Mouse (Mus musculus) CH12.LX (cell line): ENCODE data around the gene Spdye4c. TPM values are rescaled to one million over a fixed set of nuclear protein-coding genes. Genes with fewer than 3 reads are reported as not detected.

Source experiments
- DNase-seq: peaks from one replicate; pipeline ENCODE4 v3.0.0-alpha.2; 2013; ENCODE audit errors: extremely low read depth
- H3K27ac ChIP-seq: 2 replicates; pipeline ENCODE4 v1.5.1; 2012; ENCODE audit warnings: low read depth, mild to moderate bottlenecking, control low read depth, moderate library complexity; ENCODE audit not compliant: insufficient read depth
- H3K27me3 ChIP-seq: replicated peaks from 2 replicates; pipeline ENCODE3; 2012; ENCODE audit warnings: inconsistent platforms
- H3K36me3 ChIP-seq, 2 experiments: replicated peaks in 1 of 2; 2 replicates each; pipeline versions ENCODE3 to v1.6.1; 2012; ENCODE audit warnings: inconsistent platforms in 1 of 2, low read length in 1 of 2, mild to moderate bottlenecking in 1 of 2, mixed read lengths in 1 of 2, moderate library complexity in 1 of 2; ENCODE audit not compliant: control insufficient read depth in 1 of 2, insufficient read depth in 1 of 2
- H3K4me1 ChIP-seq, 2 experiments: 2 replicates each; pipeline ENCODE4 v1.6.1; 2012; ENCODE audit warnings: inconsistent platforms in 1 of 2, moderate library complexity in 1 of 2; ENCODE audit not compliant: insufficient read depth in 2 of 2, control insufficient read depth in 1 of 2
- H3K4me2 ChIP-seq: 2 replicates; pipeline ENCODE4 v1.6.1; 2012; ENCODE audit warnings: low read depth, mild to moderate bottlenecking, control low read depth; ENCODE audit not compliant: poor library complexity, insufficient read depth, severe bottlenecking
- H3K4me3 ChIP-seq, 3 experiments: fragments of 150-350 bp in 1 of 3; sonication (generic) in 1 of 3; replicated peaks in 1 of 3; 2 replicates each; pipeline versions ENCODE3 to v1.5.1; 2011 to 2012; ENCODE audit warnings: low read depth in 2 of 3, low read length in 2 of 3, mild to moderate bottlenecking in 2 of 3, moderate library complexity in 2 of 3, control low read depth in 1 of 3, improper control_type of control experiment in 1 of 3, inconsistent platforms in 1 of 3, mixed read lengths in 1 of 3; ENCODE audit not compliant: poor library complexity in 1 of 3
- H3K79me2 ChIP-seq: replicated peaks from 2 replicates; pipeline ENCODE4 v1.6.1; 2012; ENCODE audit warnings: mild to moderate bottlenecking, moderate library complexity; ENCODE audit not compliant: control insufficient read depth, poor library complexity, insufficient read depth, severe bottlenecking; ENCODE audit errors: extremely low read depth
- H3K9ac ChIP-seq: 2 replicates; pipeline ENCODE4 v1.6.1; 2012; ENCODE audit warnings: low read depth, mild to moderate bottlenecking, control low read depth, moderate library complexity; ENCODE audit not compliant: insufficient read depth
- H3K9me3 ChIP-seq: replicated peaks from 2 replicates; pipeline ENCODE3; 2012; ENCODE audit warnings: low read length, inconsistent platforms, mixed read lengths
- BHLHE40 ChIP-seq: IDR thresholded peaks from 2 replicates; pipeline ENCODE4 v1.6.1; 2011; ENCODE audit warnings: mild to moderate bottlenecking, low read depth, low read length, improper control_type of control experiment
- CHD1 ChIP-seq: IDR thresholded peaks from 2 replicates; pipeline ENCODE4 v1.6.1; 2012; ENCODE audit warnings: low read depth, low read length, improper control_type of control experiment, inconsistent platforms
- CHD2 ChIP-seq: IDR thresholded peaks from 2 replicates; pipeline ENCODE4 v1.6.1; 2011; ENCODE audit warnings: low read length, improper control_type of control experiment
- CTCF ChIP-seq, 2 experiments: IDR thresholded peaks in 1 of 2; conservative IDR thresholded peaks in 1 of 2; 2 replicates each; pipeline ENCODE4 v1.5.1; 2011 to 2012; ENCODE audit warnings: low read depth in 2 of 2, low read length in 2 of 2, improper control_type of control experiment in 1 of 2, inconsistent platforms in 1 of 2, mild to moderate bottlenecking in 1 of 2, moderate library complexity in 1 of 2
- E2F4 ChIP-seq: IDR thresholded peaks from 2 replicates; pipeline ENCODE4 v1.6.1; 2011; ENCODE audit warnings: low read depth, low read length, improper control_type of control experiment; ENCODE audit not compliant: insufficient replicate concordance
- EP300 ChIP-seq: IDR thresholded peaks from 2 replicates; pipeline ENCODE4 v1.6.1; 2011; ENCODE audit warnings: low read length, improper control_type of control experiment
- HCFC1 ChIP-seq: IDR thresholded peaks from 2 replicates; pipeline ENCODE4 v1.6.1; 2012; ENCODE audit warnings: low read depth, mild to moderate bottlenecking, inconsistent platforms, low read length, improper control_type of control experiment
- IRF4 ChIP-seq: IDR thresholded peaks from 2 replicates; pipeline ENCODE4 v1.6.1; 2014; ENCODE audit warnings: low read depth, mild to moderate bottlenecking, inconsistent platforms, low read length, improper control_type of control experiment
- JUND ChIP-seq: conservative IDR thresholded peaks from 2 replicates; pipeline ENCODE4 v1.6.1; 2011; ENCODE audit warnings: low read depth, low read length, improper control_type of control experiment
- MAX ChIP-seq: IDR thresholded peaks from 2 replicates; pipeline ENCODE4 v1.6.1; 2011; ENCODE audit warnings: low read length, improper control_type of control experiment
- MEF2A ChIP-seq: IDR thresholded peaks from 2 replicates; pipeline ENCODE4 v1.6.1; 2014; ENCODE audit warnings: low read depth, mild to moderate bottlenecking, inconsistent platforms, low read length, improper control_type of control experiment, borderline replicate concordance
- MXI1 ChIP-seq: IDR thresholded peaks from 2 replicates; pipeline ENCODE4 v1.6.1; 2011; ENCODE audit warnings: mild to moderate bottlenecking, low read depth, low read length, improper control_type of control experiment
- MYC ChIP-seq: IDR thresholded peaks from 2 replicates; pipeline ENCODE4 v1.6.1; 2011; ENCODE audit warnings: low read depth, mild to moderate bottlenecking, improper control_type of control experiment, low read length
- POLR2A ChIP-seq: IDR thresholded peaks from 2 replicates; pipeline ENCODE4 v1.6.1; 2011; ENCODE audit warnings: low read depth, mild to moderate bottlenecking, improper control_type of control experiment, low read length
- POLR2AphosphoS2 ChIP-seq: IDR thresholded peaks from 2 replicates; pipeline ENCODE4 v1.6.1; 2011; ENCODE audit warnings: low read depth, low read length, improper control_type of control experiment
- RAD21 ChIP-seq: IDR thresholded peaks from 2 replicates; pipeline ENCODE4 v1.6.1; 2011; ENCODE audit warnings: low read depth, mild to moderate bottlenecking, low read length, improper control_type of control experiment, moderate library complexity
- RCOR1 ChIP-seq: conservative IDR thresholded peaks from 2 replicates; pipeline ENCODE4 v1.6.1; 2012; ENCODE audit warnings: low read depth, mild to moderate bottlenecking, inconsistent platforms, low read length, improper control_type of control experiment
- SIN3A ChIP-seq: IDR thresholded peaks from 2 replicates; pipeline ENCODE4 v1.6.1; 2012; ENCODE audit warnings: low read length, improper control_type of control experiment, inconsistent platforms
- SMC3 ChIP-seq: IDR thresholded peaks from 2 replicates; pipeline ENCODE4 v1.6.1; 2011; ENCODE audit warnings: low read depth, low read length, improper control_type of control experiment
- TBP ChIP-seq: conservative IDR thresholded peaks from 2 replicates; pipeline ENCODE4 v1.6.1; 2011; ENCODE audit warnings: low read depth, low read length, improper control_type of control experiment
- TCF12 ChIP-seq: IDR thresholded peaks from 2 replicates; pipeline ENCODE4 v1.6.1; 2014; ENCODE audit warnings: low read depth, mild to moderate bottlenecking, inconsistent platforms, low read length, improper control_type of control experiment
- ZC3H11A ChIP-seq: IDR thresholded peaks from 2 replicates; pipeline ENCODE4 v1.6.1; 2012; ENCODE audit warnings: low read depth, mild to moderate bottlenecking, inconsistent platforms, low read length, improper control_type of control experiment
- ZMIZ1 ChIP-seq: IDR thresholded peaks from 2 replicates; pipeline ENCODE4 v1.6.1; 2012; ENCODE audit warnings: low read depth, mild to moderate bottlenecking, inconsistent platforms, low read length, improper control_type of control experiment
- ZNF384 ChIP-seq: IDR thresholded peaks from 2 replicates; pipeline ENCODE4 v1.6.1; 2012; ENCODE audit warnings: low read depth, low read length, improper control_type of control experiment, inconsistent platforms
- dilution Hi-C: fragments of 300-500 bp; cut with MboI; formaldehyde crosslinking; loops from 2 replicates; pipeline ENCODE4 v1.14.3; 2020; ENCODE audit warnings: low sequenced_read_pairs; ENCODE audit not compliant: extremely low pct_unique_long_range_greater_than_20kb, extremely low pct_ligation_motif_present
- in situ Hi-C: fragments of 300-500 bp; cut with MboI; formaldehyde crosslinking; loops from 3 replicates; pipeline ENCODE4 v1.14.3; 2019; ENCODE audit warnings: low sequenced_read_pairs, low pct_ligation_motif_present, low pct_unique_long_range_greater_than_20kb, mixed read lengths
- polyA plus RNA-seq: library from polyadenylated mRNA; unstranded; fragments of >175 nt; gene quantifications from 2 replicates; pipeline ENCODE4 v1.2.1, GENCODE M21; 2012; ENCODE audit warnings: low read depth; ENCODE audit not compliant: insufficient read length
- total RNA-seq, 2 experiments: library from RNA; depleted of rRNA; stranded (reverse); fragments of 300-350 nt in 1 of 2; fragments of >200 nt in 1 of 2; gene quantifications; 2 replicates each; pipeline ENCODE4 v1.2.3; 2012 to 2014

The Spdye4c gene
- total and polyA plus RNA-seq, 3 experiments: not detected

GRCm38 (mm10) chr2:128549561-128549960 is 41.4 kb upstream of the Spdye4c start:
- TF ChIP-seq CTCF (conservative IDR thresholded peaks at IDR 0.05 in 1 of 2, IDR thresholded peaks at IDR 0.05 in 1 of 2; ENCODE audit: low read depth in 2 of 2, low read length in 2 of 2): no peak
- no peak for TF ChIP-seq RCOR1
- no peak for TF ChIP-seq BHLHE40
- TF ChIP-seq TCF12: no peak
- TF ChIP-seq CHD2: no peak
- no peak for TF ChIP-seq ZC3H11A
- no peak for TF ChIP-seq SMC3
- TF ChIP-seq MXI1: no peak
- TF ChIP-seq POLR2AphosphoS2: no peak
- no peak for TF ChIP-seq IRF4
- TF ChIP-seq JUND: no peak
- TF ChIP-seq MYC: no peak
- TF ChIP-seq E2F4: no peak
- no peak for TF ChIP-seq HCFC1
- no peak for TF ChIP-seq TBP
- no peak for TF ChIP-seq MEF2A
- TF ChIP-seq CHD1: no peak
- TF ChIP-seq SIN3A: no peak
- dilution Hi-C loops (no loop called here), in situ Hi-C loops (loop anchor here (10.0 kb wide), 2 partner anchors 115 to 145 kb away; no protein-coding TSS in a partner anchor)

DNA sequence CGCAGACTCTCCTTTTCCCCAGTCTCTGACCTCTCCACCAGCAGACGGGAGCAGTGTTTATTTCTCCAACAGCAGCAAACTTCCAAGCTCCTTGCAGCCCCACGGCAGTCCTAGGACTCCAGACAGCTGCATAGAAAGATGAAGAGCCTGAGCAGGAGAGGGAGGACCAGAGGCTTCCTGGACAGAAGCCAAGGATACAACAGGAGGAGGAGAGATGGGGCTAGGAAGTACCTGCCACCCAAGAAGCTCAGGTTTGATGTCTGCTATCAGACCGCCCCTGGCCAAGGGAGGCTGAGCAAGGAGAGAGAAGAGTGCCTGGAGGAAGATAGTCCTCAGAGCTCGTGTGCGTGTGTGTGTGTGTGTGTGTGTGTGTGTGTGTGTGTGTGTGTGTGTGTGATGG is 41.0 kb upstream of the Spdye4c start:
- in situ Hi-C loops (loop anchor here (10.0 kb wide), 2 partner anchors 115 to 145 kb away; no protein-coding TSS in a partner anchor), dilution Hi-C loops (no loop called here)
- Histone ChIP-seq H3K36me3 (no peaks in the 10 kb centered on the region), H3K27ac (no peak overlapping the region), H3K9ac (no peak overlapping the region), H3K4me2 (no peak overlapping the region), H3K9me3 (peaks cover 3% of the 10 kb centered on the region)
- DNase-seq: no peak
- TF ChIP-seq ZC3H11A (no peak), MAX (no peak), ZMIZ1 (no peak), POLR2A (no peak), TBP (no peak), MXI1 (no peak), SMC3 (no peak), RAD21 (no peak), IRF4 (no peak), RCOR1 (no peak), ZNF384 (no peak), E2F4 (no peak), HCFC1 (no peak), EP300 (no peak), CTCF (conservative IDR thresholded peaks at IDR 0.05 in 1 of 2, IDR thresholded peaks at IDR 0.05 in 1 of 2; ENCODE audit: low read depth in 2 of 2, low read length in 2 of 2) (no peak)
- TF ChIP-seq, all 38 proteins: peak for 0
- Histone ChIP-seq H3K79me2 (no peaks in the 10 kb centered on the region), H3K27me3 (no peaks in the 10 kb centered on the region), H3K4me1 (peaks cover 10 to 33% of the 10 kb centered on the region in 2 experiments), H3K4me3 (no peak overlapping the region)

More at GRCm38 (mm10) chr2:128549561-128549960, 41.4 kb upstream of the Spdye4c start:
- Histone ChIP-seq H3K4me1 (peaks cover 11 to 36% of the 10 kb centered on the region in 2 experiments), H3K36me3 (no peaks in the 10 kb centered on the region), H3K4me3 (no peak overlapping the region), H3K79me2 (no peaks in the 10 kb centered on the region), H3K27me3 (no peaks in the 10 kb centered on the region), H3K27ac (no peak overlapping the region), H3K9ac (no peak overlapping the region), H3K9me3 (peaks cover 3% of the 10 kb centered on the region), H3K4me2 (no peak overlapping the region)
- DNase-seq: no peak
